Mouse (Mus musculus): ENCODE results near the gene Olfr520. TPM values are rescaled to one million over a fixed set of nuclear protein-coding genes. Genes with fewer than 3 reads are reported as not detected.
A peak's percentile ranks its signal among the peaks of the same experiment; 100 is the strongest.
"Not testable (repeated sequence)": the region's sequence is repeated elsewhere in the genome, so short reads cannot be mapped to it uniquely, and the experiment has no call there.

The Olfr520 gene
- polyA plus RNA-seq (2015; fragmentation: Nextera tagmentation; extraction: Ambion mirVana): not detected in 2 replicates

- Histone ChIP-seq H3K27me3 (no peaks in the 10 kb centered on the region), H3K4me2 (no peak within 1 kb of the TSS), H3K27ac (no peak within 1 kb of the TSS), H3K36me3 (no peaks in the 10 kb centered on the region), H3K9ac (no peak within 1 kb of the TSS), H3K4me3 (no peak within 1 kb of the TSS), H3K9me3 (0 out of 2 replicates have a peak, but pooled peaks cover 3% of the 10 kb centered on the region), H3K4me1 (replicated peaks) (no peaks in the 10 kb centered on the region)
- 81% methylated on average over 2 of the region's 2 CpGs for WGBS
- no peak for ATAC-seq (ENCODE audit: low FRiP score)
Observed at GRCm38 (mm10) chr7:99729973-99730372, at the start of gene Olfr520. Gene Olfr520, plus strand, starts transcription at chr7:99730273.

- WGBS: 79% methylated on average over 5 of the region's 5 CpGs
- H3K4me1 ChIP-seq (replicated peaks): no peaks in the 10 kb centered on the region
- no peaks in the 10 kb centered on the region for H3K36me3 ChIP-seq
- H3K27ac ChIP-seq: no peak overlapping the region
- H3K27me3 ChIP-seq: no peaks in the 10 kb centered on the region
- no peak for ATAC-seq (ENCODE audit: low FRiP score)
- no peak overlapping the region for H3K9ac ChIP-seq
- H3K4me3 ChIP-seq: no peak overlapping the region
- H3K9me3 ChIP-seq: no peaks in the 10 kb centered on the region
- H3K4me2 ChIP-seq: no peak overlapping the region
Observed at GRCm38 (mm10) chr7:99680771-99681170, 49.3 kb upstream of the Olfr520 start.

GRCm38 (mm10) chr7:99684086-99684485, 46.0 kb upstream of the Olfr520 start:
- ATAC-seq (ENCODE audit: low FRiP score): no peak
- Histone ChIP-seq H3K4me3 (no peak overlapping the region), H3K27ac (no peak overlapping the region), H3K36me3 (no peaks in the 10 kb centered on the region), H3K9ac (no peak overlapping the region), H3K27me3 (no peaks in the 10 kb centered on the region), H3K4me1 (replicated peaks) (no peaks in the 10 kb centered on the region), H3K9me3 (no peaks in the 10 kb centered on the region), H3K4me2 (no peak overlapping the region)
- WGBS: 60% methylated on average over 4 of the region's 4 CpGs

- no peak overlapping the region for H3K9ac ChIP-seq
- 83% methylated on average over 7 of the region's 7 CpGs for WGBS
- H3K4me1 ChIP-seq (replicated peaks): no peaks in the 10 kb centered on the region
- H3K36me3 ChIP-seq: no peaks in the 10 kb centered on the region
- ATAC-seq (ENCODE audit: low FRiP score): no peak
- no peaks in the 10 kb centered on the region for H3K9me3 ChIP-seq
- H3K27me3 ChIP-seq: no peaks in the 10 kb centered on the region
- no peak overlapping the region for H3K4me2 ChIP-seq
- H3K4me3 ChIP-seq: no peak overlapping the region
- H3K27ac ChIP-seq: no peak overlapping the region
Observed at GRCm38 (mm10) chr7:99690819-99691218, 39.3 kb upstream of the Olfr520 start.

- Histone ChIP-seq H3K36me3 (no peaks in the 10 kb centered on the region), H3K27me3 (no peaks in the 10 kb centered on the region), H3K4me3 (no peak overlapping the region), H3K4me1 (replicated peaks) (no peaks in the 10 kb centered on the region), H3K9me3 (no peaks in the 10 kb centered on the region), H3K27ac (no peak overlapping the region), H3K4me2 (no peak overlapping the region), H3K9ac (no peak overlapping the region)
- WGBS: 38% methylated on average over 3 of the region's 3 CpGs
- no peak for ATAC-seq (ENCODE audit: low FRiP score)
Observed at GRCm38 (mm10) chr7:99692396-99692795, 37.7 kb upstream of the Olfr520 start.

GRCm38 (mm10) chr7:99693387-99693786, 36.7 kb upstream of the Olfr520 start:
- H3K4me3 ChIP-seq: no peak overlapping the region
- no peaks in the 10 kb centered on the region for H3K36me3 ChIP-seq
- no peak overlapping the region for H3K27ac ChIP-seq
- no peak for ATAC-seq (ENCODE audit: low FRiP score)
- peaks cover 1% of the 10 kb centered on the region; the same call in 1 of the 2 replicates for H3K4me1 ChIP-seq (replicated peaks)
- no peaks in the 10 kb centered on the region for H3K9me3 ChIP-seq
- 98% methylated on average over 3 of the region's 3 CpGs for WGBS
- H3K4me2 ChIP-seq: no peak overlapping the region
- no peaks in the 10 kb centered on the region for H3K27me3 ChIP-seq
- no peak overlapping the region for H3K9ac ChIP-seq

GRCm38 (mm10) chr7:99693976-99694375, 36.1 kb upstream of the Olfr520 start:
- 92% methylated on average over 3 of the region's 3 CpGs for WGBS
- H3K27ac ChIP-seq: no peak overlapping the region
- H3K4me3 ChIP-seq: no peak overlapping the region
- H3K36me3 ChIP-seq: no peaks in the 10 kb centered on the region
- H3K4me1 ChIP-seq (replicated peaks): peaks cover 5% of the 10 kb centered on the region; the same call in 1 of the 2 replicates
- H3K9me3 ChIP-seq: no peaks in the 10 kb centered on the region
- H3K27me3 ChIP-seq: no peaks in the 10 kb centered on the region
- H3K4me2 ChIP-seq: no peak overlapping the region
- ATAC-seq (ENCODE audit: low FRiP score): no peak
- no peak overlapping the region for H3K9ac ChIP-seq

- H3K9ac ChIP-seq; H3K4me1 ChIP-seq (replicated peaks); H3K27me3 ChIP-seq; ATAC-seq (ENCODE audit: low FRiP score); H3K9me3 ChIP-seq; H3K36me3 ChIP-seq; H3K27ac ChIP-seq; H3K4me3 ChIP-seq; H3K4me2 ChIP-seq: not testable (repeated sequence)
- WGBS: 77% methylated on average over 5 of the region's 5 CpGs
Observed at GRCm38 (mm10) chr7:99694424-99694823, 35.6 kb upstream of the Olfr520 start.

- no peak overlapping the region for H3K27ac ChIP-seq
- H3K27me3 ChIP-seq: no peaks in the 10 kb centered on the region
- H3K9ac ChIP-seq: no peak overlapping the region
- no peak overlapping the region for H3K4me2 ChIP-seq
- 87% methylated on average over 8 of the region's 8 CpGs for WGBS
- H3K9me3 ChIP-seq: no peaks in the 10 kb centered on the region
- no peak overlapping the region for H3K4me3 ChIP-seq
- no peaks in the 10 kb centered on the region for H3K36me3 ChIP-seq
- ATAC-seq (ENCODE audit: low FRiP score): no peak
- peaks cover 5% of the 10 kb centered on the region; the same call in 1 of the 2 replicates for H3K4me1 ChIP-seq (replicated peaks)
Observed at GRCm38 (mm10) chr7:99695471-99696057, 34.5 kb upstream of the Olfr520 start.

- Histone ChIP-seq H3K4me1 (replicated peaks) (peaks cover 13% of the 10 kb centered on the region; the same call in 1 of the 2 replicates), H3K27me3 (no peaks in the 10 kb centered on the region), H3K27ac (peak overlapping the region; percentile 5; the same call in 1 of the 2 replicates), H3K9ac (no peak overlapping the region), H3K4me2 (no peak overlapping the region), H3K36me3 (no peaks in the 10 kb centered on the region), H3K4me3 (no peak overlapping the region), H3K9me3 (no peaks in the 10 kb centered on the region)
- ATAC-seq (ENCODE audit: low FRiP score): no peak
- WGBS: 91% methylated on average over 3 of the region's 3 CpGs
Observed at GRCm38 (mm10) chr7:99698576-99698975, 31.5 kb upstream of the Olfr520 start.

GRCm38 (mm10) chr7:99699106-99699505, 31.0 kb upstream of the Olfr520 start:
- Histone ChIP-seq H3K27ac (peak overlapping the region; percentile 5; the same call in 1 of the 2 replicates), H3K27me3 (no peaks in the 10 kb centered on the region), H3K9me3 (no peaks in the 10 kb centered on the region), H3K4me3 (no peak overlapping the region), H3K9ac (no peak overlapping the region), H3K4me2 (no peak overlapping the region), H3K4me1 (replicated peaks) (peaks cover 13% of the 10 kb centered on the region; the same call in 1 of the 2 replicates), H3K36me3 (no peaks in the 10 kb centered on the region)
- ATAC-seq (ENCODE audit: low FRiP score): no peak
- 63% methylated on average over 3 of the region's 3 CpGs for WGBS

- 83% methylated on average over 3 of the region's 3 CpGs for WGBS
- no peak overlapping the region for H3K4me2 ChIP-seq
- H3K9me3 ChIP-seq: no peaks in the 10 kb centered on the region
- H3K27ac ChIP-seq: no peak overlapping the region
- no peaks in the 10 kb centered on the region for H3K36me3 ChIP-seq
- H3K4me3 ChIP-seq: no peak overlapping the region
- H3K4me1 ChIP-seq (replicated peaks): peaks cover 13% of the 10 kb centered on the region; the same call in 1 of the 2 replicates
- no peak overlapping the region for H3K9ac ChIP-seq
- ATAC-seq (ENCODE audit: low FRiP score): no peak
- H3K27me3 ChIP-seq: no peaks in the 10 kb centered on the region
Observed at GRCm38 (mm10) chr7:99699709-99700151, 30.3 kb upstream of the Olfr520 start.

- H3K4me3 ChIP-seq: no peak overlapping the region
- H3K9ac ChIP-seq: no peak overlapping the region
- H3K36me3 ChIP-seq: no peaks in the 10 kb centered on the region
- H3K4me2 ChIP-seq: no peak overlapping the region
- H3K27ac ChIP-seq: no peak overlapping the region
- H3K9me3 ChIP-seq: no peaks in the 10 kb centered on the region
- ATAC-seq (ENCODE audit: low FRiP score): no peak
- H3K27me3 ChIP-seq: no peaks in the 10 kb centered on the region
- H3K4me1 ChIP-seq (replicated peaks): peaks cover 13% of the 10 kb centered on the region; the same call in 1 of the 2 replicates
- 95% methylated on average over 4 of the region's 4 CpGs for WGBS
Observed at GRCm38 (mm10) chr7:99700641-99701040, 29.4 kb upstream of the Olfr520 start.
